Mouse (Mus musculus) intestine, embryonic 15.5 days (tissue): Measurements from ENCODE around the gene Fbxw7. TPM values are rescaled to one million over a fixed set of nuclear protein-coding genes. Genes with fewer than 3 reads are reported as not detected.
"Not testable (repeated sequence)": the region's sequence is repeated elsewhere in the genome, so short reads cannot be mapped to it uniquely, and the experiment has no call there.

Source experiments
- ATAC-seq: fragments of 200-750 bp; cut with Nextera tagmentation; 2 replicates; pipeline ENCODE4 v1.8.0; 2017; ENCODE audit warnings: moderate TSS enrichment, moderate library complexity
- H3K27ac ChIP-seq: fragments of 300-500 bp; sonication (generic); 2 replicates; pipeline ENCODE4 v1.5.1; 2015; ENCODE audit warnings: mild to moderate bottlenecking, inconsistent platforms
- H3K27me3 ChIP-seq: fragments of 300-500 bp; sonication (generic); replicated peaks from 2 replicates; pipeline ENCODE4 v1.6.1; 2015; ENCODE audit warnings: inconsistent platforms
- H3K36me3 ChIP-seq: fragments of 300-500 bp; sonication (generic); 2 replicates; pipeline ENCODE4 v1.6.1; 2015; ENCODE audit warnings: inconsistent platforms
- H3K4me1 ChIP-seq: fragments of 300-500 bp; sonication (generic); replicated peaks from 2 replicates; pipeline ENCODE4 v1.6.1; 2015; ENCODE audit warnings: inconsistent platforms
- H3K4me2 ChIP-seq: fragments of 300-500 bp; sonication (generic); replicated peaks from 2 replicates; pipeline ENCODE4 v1.6.1; 2015; ENCODE audit warnings: mild to moderate bottlenecking, inconsistent platforms
- H3K4me3 ChIP-seq: fragments of 300-500 bp; sonication (generic); replicated peaks from 2 replicates; pipeline ENCODE4 v1.5.1; 2015; ENCODE audit warnings: inconsistent platforms
- H3K9ac ChIP-seq: fragments of 300-500 bp; sonication (generic); 2 replicates; pipeline ENCODE4 v1.6.1; 2015; ENCODE audit warnings: inconsistent platforms
- H3K9me3 ChIP-seq: fragments of 300-500 bp; sonication (generic); 2 replicates; pipeline ENCODE4 v1.6.1; 2016; ENCODE audit warnings: inconsistent platforms
- WGBS: fragments of 180-500 bp; shearing (Covaris S2); methylation state at CpG from one replicate; pipeline ENCODE4 v1.1.7; 2015; 5-methylcytosine and 5-hydroxymethylcytosine counted together
- polyA plus RNA-seq: library from polyadenylated mRNA; unstranded; fragments of >200 nt; fragmentation: Nextera tagmentation; extraction: Ambion mirVana; gene quantifications from 2 replicates; pipeline ENCODE4 v1.2.1, GENCODE M21; 2015

Gene Fbxw7
- polyA plus RNA-seq, 1 experiment from 2014 or later: 10.4 TPM

- H3K4me1 ChIP-seq, H3K4me3 ChIP-seq, H3K9ac ChIP-seq, H3K27ac ChIP-seq, H3K4me2 ChIP-seq, H3K36me3 ChIP-seq, H3K27me3 ChIP-seq, ATAC-seq, H3K9me3 ChIP-seq: not testable (repeated sequence)
- WGBS: 91% methylated on average over 3 of the region's 3 CpGs
These were observed 46.7 kb downstream of the Fbxw7 start for GRCm38 (mm10) chr3:84861817-84862216.

DNA sequence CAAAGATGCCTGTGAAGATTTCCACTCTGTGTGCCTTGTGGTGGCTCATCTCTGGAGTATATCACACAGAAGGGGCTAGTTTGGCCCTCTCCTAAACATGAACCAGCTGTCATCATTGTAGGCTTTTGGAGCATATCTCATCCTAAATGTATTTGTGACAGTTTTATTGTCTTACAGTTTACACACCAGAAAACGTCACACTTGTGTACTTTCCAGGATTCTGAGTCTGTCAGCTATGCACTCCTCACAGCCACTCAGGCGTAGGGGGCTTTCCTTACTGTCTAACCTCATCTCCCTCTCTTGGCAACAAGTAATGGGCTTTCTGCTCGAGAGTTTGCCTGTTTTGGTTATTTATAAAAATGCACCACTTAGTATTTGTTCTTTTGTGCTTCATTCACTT, 50.6 kb downstream of the Fbxw7 start:
- no peak for ATAC-seq
- Histone ChIP-seq H3K4me1 (peaks cover 12% of the 10 kb centered on the region), H3K4me3 (no peak overlapping the region), H3K9ac (no peak overlapping the region), H3K27me3 (no peaks in the 10 kb centered on the region), H3K36me3 (no peaks in the 10 kb centered on the region), H3K27ac (no peak overlapping the region), H3K9me3 (no peaks in the 10 kb centered on the region), H3K4me2 (no peak overlapping the region)
- WGBS: 41% methylated on average over 3 of the region's 3 CpGs

DNA sequence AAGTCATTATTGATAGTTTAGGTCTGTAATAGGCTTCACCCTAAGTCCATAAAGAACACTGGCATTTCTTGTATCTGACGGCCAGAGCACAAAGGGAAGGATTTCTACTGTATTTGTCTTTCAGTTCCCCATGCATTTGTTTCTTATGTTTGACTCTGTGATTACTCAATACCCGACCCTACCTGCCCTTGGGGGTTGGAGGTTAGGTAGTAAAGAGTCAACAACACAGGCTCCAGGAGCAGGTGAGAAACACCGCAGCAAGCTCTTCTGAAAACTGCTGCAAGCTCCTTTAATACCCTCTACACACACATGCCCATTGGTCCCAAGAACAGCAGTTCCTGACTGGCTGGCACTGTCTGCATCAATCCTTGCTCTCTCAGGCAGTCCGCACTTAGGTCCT, 51.8 kb downstream of the Fbxw7 start:
- 0 out of 2 replicates have a peak, but pooled peaks have one; percentile 25 for ATAC-seq
- Histone ChIP-seq H3K9ac (no peak overlapping the region), H3K4me3 (no peak overlapping the region), H3K9me3 (no peaks in the 10 kb centered on the region), H3K27ac (no peak overlapping the region), H3K4me1 (peaks cover 12% of the 10 kb centered on the region), H3K36me3 (no peaks in the 10 kb centered on the region), H3K27me3 (no peaks in the 10 kb centered on the region), H3K4me2 (no peak overlapping the region)
- 47% methylated on average over 4 of the region's 4 CpGs for WGBS

GRCm38 (mm10) chr3:84867434-84867975, 52.4 kb downstream of the Fbxw7 start:
- Histone ChIP-seq H3K4me3 (no peak overlapping the region), H3K9ac (no peak overlapping the region), H3K36me3 (no peaks in the 10 kb centered on the region), H3K27me3 (no peaks in the 10 kb centered on the region), H3K4me1 (peaks cover 12% of the 10 kb centered on the region), H3K27ac (no peak overlapping the region), H3K4me2 (no peak overlapping the region), H3K9me3 (no peaks in the 10 kb centered on the region)
- 26% methylated on average over 1 of the region's 1 CpGs for WGBS
- ATAC-seq: peak; percentile 58

DNA sequence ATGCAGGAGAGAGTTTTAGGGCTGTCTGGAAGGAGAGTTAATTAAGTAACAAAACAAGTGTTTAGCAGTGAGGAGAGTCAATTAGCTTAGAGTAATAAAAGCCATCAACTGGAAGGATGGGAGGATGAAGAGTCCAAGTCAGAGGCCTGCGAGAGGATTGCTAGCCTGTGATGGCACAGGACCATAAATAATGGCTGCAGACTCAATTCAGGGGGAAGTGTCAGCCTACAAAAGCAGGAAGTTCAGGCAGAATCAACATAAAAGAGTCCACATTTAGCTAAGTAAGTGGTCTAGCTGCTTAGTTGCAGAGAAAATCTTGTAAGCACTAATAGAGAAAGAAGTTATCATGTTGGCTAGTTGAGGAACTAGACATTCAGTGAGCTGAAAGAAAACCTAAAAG, 52.9 kb downstream of the Fbxw7 start:
- Histone ChIP-seq H3K27me3 (no peaks in the 10 kb centered on the region), H3K4me3 (no peak overlapping the region), H3K9ac (no peak overlapping the region), H3K9me3 (no peaks in the 10 kb centered on the region), H3K27ac (no peak overlapping the region), H3K36me3 (no peaks in the 10 kb centered on the region), H3K4me2 (no peak overlapping the region), H3K4me1 (peaks cover 12% of the 10 kb centered on the region)
- no peak for ATAC-seq
- WGBS: 18% methylated on average over 1 of the region's 1 CpGs

DNA sequence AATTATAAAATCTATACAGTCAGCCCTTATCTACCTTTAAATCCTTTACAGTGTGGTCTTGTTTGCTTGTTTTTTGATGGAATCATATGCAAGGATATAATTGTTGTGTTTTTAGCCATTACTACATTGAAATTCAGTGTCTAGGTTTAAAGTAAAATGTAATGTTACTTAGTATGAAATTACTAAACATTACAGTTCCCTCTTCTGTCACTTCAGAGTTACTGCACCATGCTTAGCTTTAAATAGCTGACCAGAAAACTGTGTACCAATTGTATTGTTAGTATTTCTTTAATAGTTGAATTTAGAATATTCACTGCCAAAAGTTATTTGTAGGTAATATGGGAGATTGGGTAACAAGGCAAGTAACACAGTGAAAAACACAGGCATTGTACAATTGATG, 55.1 kb downstream of the Fbxw7 start:
- H3K4me1 ChIP-seq: peaks cover 15% of the 10 kb centered on the region
- no peaks in the 10 kb centered on the region for H3K9me3 ChIP-seq
- no peak overlapping the region for H3K4me3 ChIP-seq
- no peak overlapping the region for H3K4me2 ChIP-seq
- H3K9ac ChIP-seq: no peak overlapping the region
- no peak overlapping the region for H3K27ac ChIP-seq
- no peak for ATAC-seq
- no peaks in the 10 kb centered on the region for H3K27me3 ChIP-seq
- H3K36me3 ChIP-seq: no peaks in the 10 kb centered on the region

- H3K36me3 ChIP-seq: no peaks in the 10 kb centered on the region
- no peaks in the 10 kb centered on the region for H3K9me3 ChIP-seq
- no peak overlapping the region for H3K27ac ChIP-seq
- H3K4me2 ChIP-seq: no peak overlapping the region
- 46% methylated on average over 9 of the region's 9 CpGs for WGBS
- ATAC-seq: no peak
- H3K4me1 ChIP-seq: 0 out of 2 replicates have a peak, but pooled peaks cover 5% of the 10 kb centered on the region
- H3K4me3 ChIP-seq: no peak overlapping the region
- no peaks in the 10 kb centered on the region for H3K27me3 ChIP-seq
- H3K9ac ChIP-seq: no peak overlapping the region
These were observed 60.2 kb downstream of the Fbxw7 start for GRCm38 (mm10) chr3:84875306-84875705.

GRCm38 (mm10) chr3:84876211-84876610, 61.1 kb downstream of the Fbxw7 start:
- H3K4me3 ChIP-seq: no peak overlapping the region
- no peak overlapping the region for H3K9ac ChIP-seq
- WGBS: 47% methylated on average over 4 of the region's 4 CpGs
- no peaks in the 10 kb centered on the region for H3K9me3 ChIP-seq
- no peaks in the 10 kb centered on the region for H3K36me3 ChIP-seq
- H3K4me1 ChIP-seq: 0 out of 2 replicates have a peak, but pooled peaks cover 5% of the 10 kb centered on the region
- no peak overlapping the region for H3K27ac ChIP-seq
- ATAC-seq: no peak
- H3K27me3 ChIP-seq: no peaks in the 10 kb centered on the region
- H3K4me2 ChIP-seq: no peak overlapping the region

DNA sequence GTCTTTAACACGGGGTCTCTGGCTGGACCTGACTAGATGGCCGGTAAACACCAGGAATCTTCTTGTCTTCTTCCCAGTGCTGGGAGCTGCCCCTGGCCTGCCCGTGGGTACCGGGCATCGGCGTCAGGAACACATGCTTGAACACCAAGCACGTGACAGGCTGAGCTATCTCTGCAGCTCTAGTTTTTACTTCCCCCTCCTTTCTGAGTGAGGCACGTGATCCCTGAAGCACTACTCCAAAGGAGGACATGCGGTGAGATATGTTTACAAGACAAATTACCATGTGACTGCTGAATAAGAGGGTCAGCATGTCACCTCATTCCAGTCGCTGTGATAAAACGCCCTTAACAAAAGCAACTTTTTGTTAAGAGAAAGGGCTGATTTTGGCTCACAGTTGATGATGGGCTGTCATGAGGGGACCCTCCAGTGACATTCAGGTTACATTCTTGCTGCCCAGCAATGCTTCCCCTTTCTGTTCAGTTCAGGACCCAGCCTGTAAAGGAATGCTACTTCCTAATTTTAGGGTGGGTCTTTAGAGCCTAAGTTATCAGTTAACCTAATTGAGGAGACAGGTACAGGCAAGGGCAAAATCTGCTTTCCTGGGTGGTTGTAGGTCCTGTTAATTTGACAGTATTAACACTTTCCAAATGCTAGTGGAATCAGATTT, 68.9 kb downstream of the Fbxw7 start:
- Histone ChIP-seq H3K4me1 (peaks cover 5% of the 10 kb centered on the region; the same call in 1 of the 2 replicates), H3K36me3 (no peaks in the 10 kb centered on the region), H3K9me3 (no peaks in the 10 kb centered on the region), H3K9ac (no peak overlapping the region), H3K27ac (no peak overlapping the region), H3K4me3 (no peak overlapping the region), H3K4me2 (no peak overlapping the region), H3K27me3 (no peaks in the 10 kb centered on the region)
- WGBS: 47% methylated on average over 11 of the region's 11 CpGs
- peak; percentile 59 for ATAC-seq

- H3K9me3 ChIP-seq: no peaks in the 10 kb centered on the region
- no peak overlapping the region for H3K27ac ChIP-seq
- 29% methylated on average over 1 of the region's 1 CpGs for WGBS
- no peaks in the 10 kb centered on the region for H3K4me1 ChIP-seq
- H3K27me3 ChIP-seq: no peaks in the 10 kb centered on the region
- ATAC-seq: no peak
- H3K4me3 ChIP-seq: no peak overlapping the region
- no peak overlapping the region for H3K9ac ChIP-seq
- no peaks in the 10 kb centered on the region for H3K36me3 ChIP-seq
- H3K4me2 ChIP-seq: no peak overlapping the region
These were observed 74.6 kb downstream of the Fbxw7 start for GRCm38 (mm10) chr3:84889648-84890047.

- Histone ChIP-seq H3K4me3 (no peak overlapping the region), H3K4me1 (no peaks in the 10 kb centered on the region), H3K27ac (no peak overlapping the region), H3K9ac (no peak overlapping the region), H3K4me2 (no peak overlapping the region), H3K9me3 (no peaks in the 10 kb centered on the region), H3K36me3 (no peaks in the 10 kb centered on the region), H3K27me3 (no peaks in the 10 kb centered on the region)
- WGBS: 94% methylated on average over 5 of the region's 5 CpGs
- ATAC-seq: no peak
These were observed 75.9 kb downstream of the Fbxw7 start for GRCm38 (mm10) chr3:84890983-84891382.

- no peak overlapping the region for H3K4me2 ChIP-seq
- H3K27ac ChIP-seq: no peak overlapping the region
- 55% methylated on average over 8 of the region's 8 CpGs for WGBS
- H3K9ac ChIP-seq: no peak overlapping the region
- ATAC-seq: 0 out of 2 replicates have a peak, but pooled peaks have one; percentile 47
- no peaks in the 10 kb centered on the region for H3K27me3 ChIP-seq
- H3K9me3 ChIP-seq: no peaks in the 10 kb centered on the region
- no peaks in the 10 kb centered on the region for H3K4me1 ChIP-seq
- H3K4me3 ChIP-seq: no peak overlapping the region
- H3K36me3 ChIP-seq: no peaks in the 10 kb centered on the region
These were observed 82.9 kb downstream of the Fbxw7 start for GRCm38 (mm10) chr3:84897952-84898351.

DNA sequence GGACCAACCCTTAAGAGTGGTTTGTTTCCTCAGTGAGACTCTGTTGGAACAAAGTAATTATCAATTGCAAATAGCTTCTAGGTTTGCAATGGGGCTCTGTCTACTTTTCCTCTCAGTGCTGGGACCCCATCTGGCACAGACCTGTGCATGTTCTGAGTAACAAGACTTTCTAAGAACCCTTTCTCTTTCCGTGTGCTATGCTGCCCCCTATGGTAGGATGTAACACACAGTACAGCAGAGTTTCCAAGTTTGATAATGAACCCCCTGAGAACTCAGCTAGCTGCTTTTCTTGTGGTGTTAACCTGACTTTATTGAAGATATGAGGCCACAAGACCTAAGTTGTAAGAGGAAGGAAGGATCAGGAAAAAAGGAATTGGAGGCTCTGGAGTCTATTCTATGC, 91.5 kb downstream of the Fbxw7 start:
- no peak for ATAC-seq
- H3K27ac ChIP-seq: no peak overlapping the region
- no peaks in the 10 kb centered on the region for H3K27me3 ChIP-seq
- H3K4me1 ChIP-seq: no peaks in the 10 kb centered on the region
- 39% methylated on average over 1 of the region's 1 CpGs for WGBS
- no peak overlapping the region for H3K9ac ChIP-seq
- H3K36me3 ChIP-seq: no peaks in the 10 kb centered on the region
- no peak overlapping the region for H3K4me3 ChIP-seq
- H3K9me3 ChIP-seq: no peaks in the 10 kb centered on the region
- no peak overlapping the region for H3K4me2 ChIP-seq
